Mouse (Mus musculus): ENCODE results near the gene Vmn1r78. TPM values are rescaled to one million over a fixed set of nuclear protein-coding genes. Genes with fewer than 3 reads are reported as not detected.

Vmn1r78 gene
- not detected for polyA plus RNA-seq (2017; shearing (Covaris generic))

GRCm38 (mm10) chr7:12149957-12150356 is at the start of gene Vmn1r78:
Vmn1r78 (plus strand) TSS chr7:12150257.

GRCm38 (mm10) chr7:12170979-12171378 is 20.9 kb downstream of the Vmn1r78 start, which contains the start of gene Vmn1r79:
Vmn1r79 (plus strand) TSS chr7:12171279.

GRCm38 (mm10) chr7:12188986-12189385 is 38.9 kb downstream of the Vmn1r78 start, which contains the start of gene Vmn1r80:
Vmn1r80 (plus strand) TSS chr7:12189286.

Other genes starting within 250 kb of the Vmn1r78 start
- gene Vmn1r76, start 212.0 kb upstream of the Vmn1r78 start, polyA plus RNA-seq (2017; shearing (Covaris generic)) = 0.04 TPM
- gene Vmn1r77, start 113.5 kb upstream of the Vmn1r78 start, polyA plus RNA-seq (2017; shearing (Covaris generic)) = not detected
- gene Vmn1r79, start 21.0 kb downstream of the Vmn1r78 start, polyA plus RNA-seq (2017; shearing (Covaris generic)) = not detected
- not detected for gene Vmn1r80, start 39.0 kb downstream of the Vmn1r78 start, polyA plus RNA-seq (2017; shearing (Covaris generic))
- gene Vmn1r81, start 118.0 kb downstream of the Vmn1r78 start, polyA plus RNA-seq (2017; shearing (Covaris generic)) = not detected
- gene Vmn1r82, start 150.2 kb downstream of the Vmn1r78 start, polyA plus RNA-seq (2017; shearing (Covaris generic)) = not detected
- gene Vmn1r83, start 179.2 kb downstream of the Vmn1r78 start, polyA plus RNA-seq (2017; shearing (Covaris generic)) = not detected
- gene Vmn1r84, start 219.0 kb downstream of the Vmn1r78 start, polyA plus RNA-seq (2017; shearing (Covaris generic)) = not detected